Mouse (Mus musculus): ENCODE measurements around the gene Clic1. TPM values are rescaled to one million over a fixed set of nuclear protein-coding genes. Genes with fewer than 3 reads are reported as not detected.

Gene Clic1
- polyA plus RNA-seq, 2 experiments = 103 to 229 TPM

DNA sequence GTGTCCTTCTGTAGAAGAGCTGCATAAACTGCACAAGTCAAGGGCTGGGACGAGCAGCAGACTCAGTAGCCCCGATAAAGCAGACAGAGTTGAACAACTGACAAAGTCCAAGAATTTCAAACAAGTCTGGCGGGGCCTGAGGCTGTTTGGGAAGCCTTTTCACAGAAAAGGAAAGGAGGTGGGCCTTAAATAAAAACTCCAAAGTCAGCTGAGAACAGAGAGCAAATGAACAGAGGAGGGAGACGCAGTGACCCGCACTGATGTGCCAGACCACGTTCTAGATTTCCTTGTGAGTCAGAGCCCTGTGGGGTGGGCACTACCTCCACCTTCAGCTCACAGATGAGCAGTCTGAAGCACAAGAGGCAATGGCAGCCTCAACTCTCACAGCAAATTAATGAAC is 14.9 kb upstream of the Clic1 start:
- TF ChIP-seq POLR2A (IDR thresholded peaks at IDR 0.05; ENCODE audit: borderline replicate concordance, extremely low read depth, insufficient read depth, insufficient read length) = no peak
- Histone ChIP-seq H3K27me3 (ENCODE audit: control insufficient read depth, insufficient read depth, low read length) (no peaks in the 10 kb centered on the region), H3K4me3 (replicated peaks; ENCODE audit: low read length) (no peak overlapping the region), H3K9ac (ENCODE audit: low read depth, low read length, severe bottlenecking) (no peak overlapping the region), H3K36me3 (ENCODE audit: control insufficient read depth, insufficient read depth, low read length) (no peaks in the 10 kb centered on the region), H3K4me1 (ENCODE audit: control insufficient read depth, insufficient read depth, low read length) (no peaks in the 10 kb centered on the region), H3K27ac (replicated peaks; ENCODE audit: low read depth, low read length) (no peak overlapping the region), H3K4me2 (replicated peaks; ENCODE audit: low read depth, low read length, severe bottlenecking) (no peak overlapping the region), H3K9me3 (ENCODE audit: control insufficient read depth, low read length) (no peaks in the 10 kb centered on the region)
- ATAC-seq (ENCODE audit: low FRiP score, low read depth) (no peak), DNase-seq (ENCODE audit: low spot score) (no peak)
- WGBS = 75% methylated on average over 6 of the region's 6 CpGs

DNA sequence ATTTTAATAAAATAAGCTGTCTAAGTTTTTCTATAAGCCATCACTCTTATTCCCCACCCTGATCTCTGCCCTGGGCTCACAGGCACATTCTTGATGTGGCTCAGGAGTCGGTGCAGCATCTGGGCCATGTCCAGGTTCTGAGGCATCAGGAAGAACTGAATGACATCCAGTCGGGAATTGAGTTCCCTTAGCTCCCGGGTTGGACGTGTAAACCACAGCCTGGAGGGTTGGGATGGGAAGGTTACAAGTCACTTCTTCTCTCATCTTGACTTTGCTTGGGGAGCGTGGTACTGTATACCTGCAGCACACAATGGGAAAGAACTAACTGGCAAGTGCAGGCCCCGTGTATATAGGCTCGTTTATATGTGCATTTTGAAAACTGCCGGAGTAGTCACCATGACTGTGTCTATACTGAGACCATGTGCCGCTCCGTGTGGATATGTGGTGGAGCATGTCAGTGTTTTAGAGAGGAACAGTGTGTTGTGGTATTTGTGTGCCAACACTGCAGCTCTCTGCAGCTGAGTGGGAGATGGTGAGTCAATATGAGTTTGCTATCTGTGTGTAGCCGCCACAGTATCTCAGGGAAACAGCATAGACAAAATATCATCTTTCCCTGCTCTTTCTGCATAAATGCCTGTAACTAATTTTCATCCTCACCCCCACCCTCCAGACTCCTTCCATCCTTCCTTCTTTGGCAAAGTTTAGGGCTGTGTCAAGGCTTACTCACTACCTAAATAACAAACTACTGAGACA is 10.5 kb upstream of the Clic1 start:
- Histone ChIP-seq H3K27ac (replicated peaks; ENCODE audit: low read depth, low read length) (no peak overlapping the region), H3K9me3 (ENCODE audit: control insufficient read depth, low read length) (no peaks in the 10 kb centered on the region), H3K4me3 (replicated peaks; ENCODE audit: low read length) (no peak overlapping the region), H3K27me3 (ENCODE audit: control insufficient read depth, insufficient read depth, low read length) (no peaks in the 10 kb centered on the region), H3K4me2 (replicated peaks; ENCODE audit: low read depth, low read length, severe bottlenecking) (no peak overlapping the region), H3K4me1 (ENCODE audit: control insufficient read depth, insufficient read depth, low read length) (no peaks in the 10 kb centered on the region), H3K36me3 (ENCODE audit: control insufficient read depth, insufficient read depth, low read length) (no peaks in the 10 kb centered on the region), H3K9ac (ENCODE audit: low read depth, low read length, severe bottlenecking) (no peak overlapping the region)
- DNase-seq (ENCODE audit: low spot score) (no peak), ATAC-seq (ENCODE audit: low FRiP score, low read depth) (no peak)
- no peak for TF ChIP-seq POLR2A (IDR thresholded peaks at IDR 0.05; ENCODE audit: borderline replicate concordance, extremely low read depth, insufficient read depth, insufficient read length)
- WGBS = 81% methylated on average over 11 of the region's 11 CpGs

DNA sequence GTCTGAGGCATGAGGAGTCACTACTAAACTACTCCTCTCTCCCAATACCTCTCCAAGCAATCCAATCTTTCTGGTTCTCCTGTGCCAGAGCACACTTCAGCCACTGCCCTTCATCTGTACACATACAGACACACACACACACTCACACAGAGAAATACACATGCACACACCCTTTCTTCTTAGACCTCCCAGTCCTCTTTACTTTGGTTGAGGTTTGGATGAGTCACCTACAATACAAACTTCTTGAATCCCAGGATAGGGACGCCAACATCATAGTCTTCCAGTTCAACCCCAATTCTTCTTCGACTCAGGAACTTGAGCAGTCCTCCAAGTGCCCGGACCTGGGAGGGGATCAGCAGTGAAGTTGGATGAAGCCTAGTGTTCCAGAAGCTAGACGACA is 6.0 kb upstream of the Clic1 start:
- Histone ChIP-seq H3K9ac (ENCODE audit: low read depth, low read length, severe bottlenecking) (no peak overlapping the region), H3K27me3 (ENCODE audit: control insufficient read depth, insufficient read depth, low read length) (no peaks in the 10 kb centered on the region), H3K9me3 (ENCODE audit: control insufficient read depth, low read length) (no peaks in the 10 kb centered on the region), H3K36me3 (ENCODE audit: control insufficient read depth, insufficient read depth, low read length) (no peaks in the 10 kb centered on the region), H3K4me3 (replicated peaks; ENCODE audit: low read length) (no peak overlapping the region), H3K4me2 (replicated peaks; ENCODE audit: low read depth, low read length, severe bottlenecking) (no peak overlapping the region), H3K27ac (replicated peaks; ENCODE audit: low read depth, low read length) (no peak overlapping the region), H3K4me1 (ENCODE audit: control insufficient read depth, insufficient read depth, low read length) (peaks cover 23% of the 10 kb centered on the region)
- 78% methylated on average over 4 of the region's 4 CpGs for WGBS
- DNase-seq (ENCODE audit: low spot score) (no peak), ATAC-seq (ENCODE audit: low FRiP score, low read depth) (no peak)
- no peak for TF ChIP-seq POLR2A (IDR thresholded peaks at IDR 0.05; ENCODE audit: borderline replicate concordance, extremely low read depth, insufficient read depth, insufficient read length)

DNA sequence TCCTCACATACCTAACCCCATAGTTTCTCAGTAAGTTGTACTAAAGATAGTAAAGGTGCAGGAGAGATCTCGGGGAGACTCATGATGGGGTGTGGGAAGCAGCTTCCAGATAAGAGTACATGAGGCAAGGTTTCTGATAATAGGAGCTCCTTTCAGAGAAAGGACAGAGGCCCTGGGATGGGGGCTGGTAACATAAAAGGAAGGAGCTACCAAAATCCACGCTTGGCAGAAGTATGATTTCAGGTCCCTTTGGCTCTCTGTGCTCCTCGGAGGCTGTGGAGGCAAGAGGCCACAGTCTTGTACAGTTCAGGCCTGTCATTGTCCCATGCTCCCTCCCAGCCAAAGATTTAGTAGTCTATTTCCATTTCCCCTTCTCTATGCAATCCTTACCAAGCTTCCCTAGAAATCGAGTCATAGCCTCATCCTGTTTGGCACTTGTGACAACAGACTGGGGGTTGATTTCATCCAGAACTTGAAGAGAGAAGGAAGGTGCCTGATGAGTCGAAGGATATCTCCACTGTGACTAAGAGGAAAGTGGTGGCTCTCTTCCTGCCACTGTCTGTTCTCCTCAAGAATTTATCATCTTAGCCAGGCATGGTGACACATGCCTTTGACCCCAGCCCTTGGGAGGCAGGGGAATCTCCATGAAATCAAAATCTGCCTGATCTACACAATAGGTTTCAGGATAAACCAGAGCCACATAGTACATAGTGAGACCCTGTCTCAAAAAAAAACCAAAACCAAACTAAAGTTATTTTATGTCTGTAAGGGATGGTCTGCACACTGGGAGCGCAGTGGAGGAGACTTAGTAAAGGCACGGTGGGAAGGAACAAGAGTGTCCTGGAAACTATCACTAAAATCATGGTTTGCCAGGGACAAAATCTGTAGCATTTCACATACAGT is 4.6 kb upstream of the Clic1 start:
- no peaks in the 10 kb centered on the region for H3K36me3 ChIP-seq (ENCODE audit: control insufficient read depth, insufficient read depth, low read length)
- 78% methylated on average over 7 of the region's 7 CpGs for WGBS
- no peak overlapping the region; the same call in 1 of the 2 replicates for H3K27ac ChIP-seq (replicated peaks; ENCODE audit: low read depth, low read length)

More for the DNA sequence above, 4.6 kb upstream of the Clic1 start:
- Histone ChIP-seq H3K4me3 (replicated peaks; ENCODE audit: low read length) (peak overlapping the region; percentile 60), H3K9me3 (ENCODE audit: control insufficient read depth, low read length) (no peaks in the 10 kb centered on the region), H3K4me2 (replicated peaks; ENCODE audit: low read depth, low read length, severe bottlenecking) (peak overlapping the region; percentile 99), H3K27me3 (ENCODE audit: control insufficient read depth, insufficient read depth, low read length) (no peaks in the 10 kb centered on the region), H3K4me1 (ENCODE audit: control insufficient read depth, insufficient read depth, low read length) (peaks cover 32% of the 10 kb centered on the region), H3K9ac (ENCODE audit: low read depth, low read length, severe bottlenecking) (peak overlapping the region; percentile 88)
- ATAC-seq (ENCODE audit: low FRiP score, low read depth) (no peak), DNase-seq (ENCODE audit: low spot score) (no peak)
- TF ChIP-seq POLR2A (IDR thresholded peaks at IDR 0.05; ENCODE audit: borderline replicate concordance, extremely low read depth, insufficient read depth, insufficient read length) = no peak
